Mouse (Mus musculus): Measurements from ENCODE around the gene Cog5.

Cog5 gene

DNA sequence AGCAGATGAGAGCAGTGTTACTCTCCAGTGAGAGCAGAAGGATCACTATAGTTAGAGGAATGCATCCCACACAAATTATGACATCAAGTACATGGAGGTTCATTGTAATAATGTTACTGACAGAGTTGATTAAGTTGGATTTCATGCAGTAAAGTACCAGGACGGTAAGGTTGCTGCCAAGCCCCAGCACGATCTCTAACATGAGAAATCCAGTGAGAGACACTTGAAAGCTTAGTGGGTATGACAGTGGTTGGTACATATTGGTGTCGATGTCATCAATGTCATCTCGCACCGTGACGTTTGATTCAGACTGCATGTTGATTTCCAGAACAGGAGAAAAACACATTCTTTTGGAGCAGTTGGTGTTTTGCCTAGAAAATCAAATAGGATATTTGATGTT lies 55.0 kb downstream of the Cog5 start:
- no peak for DNase-seq (ENCODE audit: low spot score)

DNA sequence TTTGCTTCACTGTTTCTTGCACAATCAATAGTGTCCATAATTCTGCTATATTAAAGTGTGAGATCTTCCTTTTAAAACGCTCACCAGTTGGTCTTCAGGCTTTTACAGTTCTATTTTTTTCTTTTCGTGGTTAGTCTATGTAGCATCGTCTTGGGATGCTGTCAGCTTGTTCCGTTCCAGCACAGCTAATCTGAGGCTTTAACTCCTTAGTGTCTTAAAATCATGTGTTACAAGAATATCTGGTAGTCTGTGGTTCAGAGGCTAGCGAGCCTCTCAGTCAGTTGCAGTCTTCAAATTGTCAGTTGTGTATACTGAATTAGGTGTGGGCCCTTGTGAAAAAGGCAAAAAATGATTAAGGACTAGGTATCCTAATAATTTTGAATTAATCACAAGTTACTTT lies 57.6 kb downstream of the Cog5 start:
- no peak for DNase-seq (ENCODE audit: low spot score)

GRCm38 (mm10) chr12:31712727-31713126 lies 58.1 kb downstream of the Cog5 start:
- DNase-seq (ENCODE audit: low spot score), result no peak

DNA sequence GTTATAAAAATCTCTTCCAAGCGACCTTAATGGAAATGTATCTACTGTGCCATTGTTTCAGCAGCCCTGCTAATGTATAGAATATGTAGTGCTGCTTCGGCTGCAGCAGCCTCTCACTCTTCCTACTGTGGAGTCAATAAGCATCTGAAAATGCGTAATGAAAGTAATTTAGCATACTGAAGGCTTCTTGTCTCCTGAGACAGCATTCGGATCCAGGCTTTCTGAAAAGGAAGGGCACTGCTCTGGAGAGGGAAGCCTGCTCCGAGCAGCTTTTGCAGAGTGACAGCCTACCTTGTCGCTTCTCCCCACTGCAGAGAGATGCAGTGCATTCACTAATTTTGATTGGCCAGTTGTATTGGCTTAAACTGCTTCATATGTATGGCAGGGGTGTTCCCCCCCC lies 58.9 kb downstream of the Cog5 start, which contains the start of gene Gpr22:
Gpr22 (minus strand) TSS at position 348 of the 400 bp plus-strand sequence.
- DNase-seq (ENCODE audit: low spot score), result no peak

GRCm38 (mm10) chr12:31714070-31714469 lies 59.4 kb downstream of the Cog5 start:
- DNase-seq (ENCODE audit: low spot score), result no peak

DNA sequence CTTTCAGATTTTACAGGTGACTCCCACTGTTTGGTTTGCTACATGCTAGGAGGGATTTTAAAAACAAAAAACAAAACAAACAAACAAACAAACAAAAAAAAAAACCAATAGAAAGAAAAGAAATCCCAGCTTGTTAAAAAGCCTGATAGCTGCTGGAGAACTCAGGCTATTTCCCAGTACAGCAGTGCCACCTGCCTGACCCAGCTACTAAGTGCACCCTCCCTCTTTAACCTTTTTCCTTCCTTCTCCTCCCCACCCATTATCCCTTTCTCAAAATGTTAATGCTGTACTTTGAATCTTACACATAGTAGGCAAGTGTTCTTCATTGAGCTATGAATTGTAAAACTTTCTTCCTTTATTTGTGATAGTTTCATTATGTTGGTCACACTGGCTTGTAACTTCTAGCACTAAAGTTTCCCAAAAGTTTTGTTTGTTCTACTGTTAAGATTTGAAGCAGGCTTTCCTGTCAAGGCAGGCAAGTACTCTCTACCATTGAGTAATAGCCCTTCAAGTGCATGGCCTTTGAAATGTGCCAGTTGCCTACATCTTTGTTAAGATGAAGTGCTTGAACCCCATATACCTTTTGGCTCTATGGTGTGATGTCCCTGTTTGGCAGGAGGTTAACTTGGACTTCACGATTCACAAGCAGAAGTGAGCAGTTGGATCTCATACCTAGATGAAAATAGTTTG lies 65.1 kb downstream of the Cog5 start:
- DNase-seq (ENCODE audit: low spot score), result no peak

GRCm38 (mm10) chr12:31724576-31724975 lies 69.9 kb downstream of the Cog5 start:
- DNase-seq (ENCODE audit: low spot score), result no peak

DNA sequence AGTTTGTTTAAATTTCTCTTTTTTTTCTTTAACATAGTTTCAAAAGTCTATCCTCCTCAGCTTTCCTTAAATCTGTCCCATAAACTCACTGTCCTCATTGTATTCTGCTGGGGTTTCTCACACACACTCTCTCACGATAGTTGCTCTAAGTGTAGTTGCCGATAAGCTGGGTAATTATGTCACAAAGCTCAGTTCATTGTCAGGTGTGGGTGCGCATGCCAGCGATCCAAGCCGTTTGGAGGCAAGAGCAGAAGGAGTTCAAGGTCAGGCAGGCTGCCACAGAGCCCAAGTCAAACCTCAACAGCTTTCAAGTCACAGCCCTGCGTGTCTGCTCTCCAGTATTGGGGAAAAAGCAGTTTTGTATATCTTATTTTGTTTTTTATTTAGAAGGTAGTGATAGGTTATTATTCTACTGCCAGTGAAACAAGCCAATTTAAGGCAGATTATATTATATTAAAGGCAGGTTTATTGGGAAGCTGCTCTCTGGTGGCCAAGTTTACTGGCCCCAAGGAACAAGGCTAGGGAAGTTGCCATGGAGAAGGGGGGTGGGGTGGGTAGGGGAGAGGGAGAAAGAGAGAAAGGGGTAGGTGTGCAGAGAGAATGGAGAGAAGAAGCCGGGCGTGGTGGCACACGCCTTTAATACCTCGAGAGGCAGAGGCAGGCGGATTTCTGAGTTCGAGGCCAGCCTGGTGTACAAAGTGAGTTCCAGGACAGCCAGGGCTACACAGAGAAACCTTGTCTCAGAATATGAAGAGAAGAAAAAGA lies 71.0 kb downstream of the Cog5 start:
- DNase-seq (ENCODE audit: low spot score), result peak; percentile 9

GRCm38 (mm10) chr12:31726707-31727106 lies 72.0 kb downstream of the Cog5 start:
- no peak for DNase-seq (ENCODE audit: low spot score)

DNA sequence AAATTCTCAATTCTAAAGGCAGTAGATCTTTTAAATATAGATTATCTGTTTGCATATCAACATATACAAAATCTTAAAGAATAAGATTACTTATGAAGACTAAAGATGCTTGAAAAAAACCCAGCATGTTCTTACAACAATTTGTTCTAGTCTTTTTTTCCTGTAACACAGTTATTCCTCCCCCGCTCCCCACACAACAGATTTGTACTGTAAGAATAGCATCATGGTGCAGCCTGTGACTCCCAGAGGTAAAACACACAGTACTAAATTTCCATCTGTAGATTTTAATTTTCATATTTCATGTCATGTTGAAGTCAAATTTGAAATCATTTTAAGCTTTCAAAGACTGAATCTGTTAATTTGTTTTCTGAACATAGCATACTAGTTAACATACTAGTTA lies 75.5 kb downstream of the Cog5 start:
- DNase-seq (ENCODE audit: low spot score), result no peak

DNA sequence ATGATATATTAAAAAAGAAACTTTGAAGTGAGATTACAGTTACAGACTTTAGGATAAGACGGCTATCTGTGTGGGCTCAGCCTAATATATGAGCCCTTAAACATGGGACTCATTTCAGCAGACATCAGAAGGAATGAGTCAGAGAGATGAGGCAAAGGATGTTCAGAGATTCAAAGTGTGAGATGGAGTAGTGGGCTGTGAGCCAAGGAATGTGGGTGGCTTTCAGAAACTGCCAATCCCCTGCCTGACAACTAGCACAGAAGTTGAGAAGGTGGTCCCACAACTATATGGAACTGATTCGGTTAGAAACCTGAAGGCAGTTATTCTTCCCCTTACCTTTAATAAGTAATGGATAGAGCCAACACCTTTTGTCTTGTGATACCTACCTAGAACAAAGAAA lies 79.9 kb downstream of the Cog5 start:
- DNase-seq (ENCODE audit: low spot score), result no peak

- no peak for DNase-seq (ENCODE audit: low spot score)
These were observed 92.6 kb downstream of the Cog5 start for GRCm38 (mm10) chr12:31747301-31747700.

GRCm38 (mm10) chr12:31749846-31750245 lies 95.2 kb downstream of the Cog5 start:
- no peak for DNase-seq (ENCODE audit: low spot score)

DNA sequence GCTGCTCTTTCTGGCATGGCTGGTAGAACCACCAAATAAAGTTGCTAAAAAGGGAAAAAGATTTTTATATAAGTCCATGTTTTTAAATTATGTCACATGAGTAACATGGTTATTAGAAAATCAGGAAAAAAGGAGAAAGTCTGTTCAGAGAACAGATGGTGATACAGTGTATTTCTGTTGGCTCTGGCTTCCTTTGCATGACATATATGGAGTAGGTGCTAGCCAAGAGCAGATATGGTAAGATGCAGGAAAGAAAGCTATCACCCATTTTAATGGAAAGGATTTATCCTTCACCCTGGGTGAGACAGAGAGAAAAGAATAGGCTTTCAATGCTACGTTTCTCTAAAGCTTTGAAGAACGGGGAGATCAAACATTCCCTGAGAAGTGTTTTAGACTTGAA lies 99.8 kb downstream of the Cog5 start:
- no peak for DNase-seq (ENCODE audit: low spot score)

GRCm38 (mm10) chr12:31755885-31756755 lies 101.5 kb downstream of the Cog5 start:
- DNase-seq (ENCODE audit: low spot score), result no peak

DNA sequence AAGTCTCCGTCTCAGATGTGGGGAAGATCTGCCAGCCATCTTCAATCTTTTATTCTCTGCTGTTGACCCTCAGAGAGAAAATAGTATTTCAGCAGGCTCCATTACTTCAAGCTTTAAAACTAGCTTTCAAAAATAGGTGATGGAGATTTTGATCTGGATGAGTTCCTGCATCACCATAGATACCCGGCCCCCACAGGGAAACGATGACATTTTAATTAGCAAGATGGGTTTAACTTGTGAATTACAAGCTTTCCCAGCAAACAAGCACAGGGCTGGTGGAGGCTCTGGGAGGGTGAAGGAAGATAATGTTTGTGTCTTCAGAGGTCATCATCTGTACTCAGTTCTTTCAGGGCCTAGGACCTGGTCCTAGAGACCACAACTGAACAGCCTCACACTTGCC lies 118.9 kb downstream of the Cog5 start:
- DNase-seq (ENCODE audit: low spot score), result no peak

GRCm38 (mm10) chr12:31784291-31784690 lies 129.6 kb downstream of the Cog5 start:
- no peak for DNase-seq (ENCODE audit: low spot score)

- no peak for DNase-seq (ENCODE audit: low spot score)
These were observed 133.9 kb downstream of the Cog5 start for GRCm38 (mm10) chr12:31788530-31788929.

- no peak for DNase-seq (ENCODE audit: low spot score)
These were observed 151.9 kb downstream of the Cog5 start for GRCm38 (mm10) chr12:31806410-31807154.

GRCm38 (mm10) chr12:31818051-31818461 lies 163.4 kb downstream of the Cog5 start:
- DNase-seq (ENCODE audit: low spot score), result no peak

DNA sequence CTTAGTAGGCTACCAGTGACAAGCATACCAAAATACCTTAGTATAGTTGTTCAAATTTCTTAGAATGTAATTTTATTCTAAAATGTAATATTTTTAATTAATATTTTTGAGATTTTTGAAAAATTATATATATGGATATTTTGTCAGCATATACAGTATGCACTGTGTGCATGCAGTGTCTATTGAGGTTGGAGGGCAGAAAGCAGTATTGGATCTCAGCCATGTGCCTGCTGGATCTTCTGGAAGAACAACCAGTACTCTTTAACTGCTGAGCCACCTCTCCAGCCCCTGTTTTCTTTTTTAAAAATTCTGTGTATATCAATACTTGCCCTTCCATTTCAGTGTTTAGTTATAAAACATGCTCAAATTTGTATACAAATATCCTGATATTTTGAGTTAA lies 164.4 kb downstream of the Cog5 start:
- DNase-seq (ENCODE audit: low spot score), result no peak

- DNase-seq (ENCODE audit: low spot score), result no peak
These were observed 164.9 kb downstream of the Cog5 start for GRCm38 (mm10) chr12:31819520-31819919.
